Mouse (Mus musculus): ENCODE results near the gene Cgn. TPM values are rescaled to one million over a fixed set of nuclear protein-coding genes. Genes with fewer than 3 reads are reported as not detected.
"Not testable (repeated sequence)": the region's sequence is repeated elsewhere in the genome, so short reads cannot be mapped to it uniquely, and the experiment has no call there.

Gene Cgn
- total RNA-seq, 2 experiments from 2014 or later, result 0.17 TPM; not detected in 1

- ATAC-seq (replicated peaks; ENCODE audit: poor library complexity, severe bottlenecking), result no peak
These were observed 7.4 kb upstream of the Cgn start for GRCm38 (mm10) chr3:94793672-94794071.

GRCm38 (mm10) chr3:94792258-94792657 lies 6.0 kb upstream of the Cgn start:
- ATAC-seq (replicated peaks; ENCODE audit: poor library complexity, severe bottlenecking), result no peak

- no peak for ATAC-seq (replicated peaks; ENCODE audit: poor library complexity, severe bottlenecking)
These were observed 3.2 kb upstream of the Cgn start for GRCm38 (mm10) chr3:94789516-94789915.

GRCm38 (mm10) chr3:94789071-94789470 lies 2.8 kb upstream of the Cgn start:
- 0 out of 2 replicates have a peak, but pooled peaks have one; percentile 16 for ATAC-seq (replicated peaks; ENCODE audit: poor library complexity, severe bottlenecking)

- ATAC-seq (replicated peaks; ENCODE audit: poor library complexity, severe bottlenecking), result no peak
These were observed 959 bp upstream of the Cgn start for GRCm38 (mm10) chr3:94787122-94787780.

- no peak for ATAC-seq (replicated peaks; ENCODE audit: poor library complexity, severe bottlenecking)
These were observed 334 bp downstream of the Cgn start for GRCm38 (mm10) chr3:94785958-94786357.

- no peak for ATAC-seq (replicated peaks; ENCODE audit: poor library complexity, severe bottlenecking)
These were observed 2.1 kb downstream of the Cgn start for GRCm38 (mm10) chr3:94784171-94784701.

GRCm38 (mm10) chr3:94783462-94783931 lies 2.8 kb downstream of the Cgn start:
- no peak for ATAC-seq (replicated peaks; ENCODE audit: poor library complexity, severe bottlenecking)

GRCm38 (mm10) chr3:94782936-94783335 lies 3.4 kb downstream of the Cgn start:
- ATAC-seq (replicated peaks; ENCODE audit: poor library complexity, severe bottlenecking), result no peak

- ATAC-seq (replicated peaks; ENCODE audit: poor library complexity, severe bottlenecking), result no peak
These were observed 4.9 kb downstream of the Cgn start for GRCm38 (mm10) chr3:94781356-94781755.

GRCm38 (mm10) chr3:94775886-94776285 lies 10.4 kb downstream of the Cgn start:
- no peak for ATAC-seq (replicated peaks; ENCODE audit: poor library complexity, severe bottlenecking)

GRCm38 (mm10) chr3:94774039-94774438 lies 12.3 kb downstream of the Cgn start:
- ATAC-seq (replicated peaks; ENCODE audit: poor library complexity, severe bottlenecking), result no peak

- not testable (repeated sequence) for ATAC-seq (replicated peaks; ENCODE audit: poor library complexity, severe bottlenecking)
These were observed 20.8 kb downstream of the Cgn start for GRCm38 (mm10) chr3:94765456-94765855.

GRCm38 (mm10) chr3:94764545-94765292 lies 21.6 kb downstream of the Cgn start:
- peak; percentile 69 for ATAC-seq (replicated peaks; ENCODE audit: poor library complexity, severe bottlenecking)

- ATAC-seq (replicated peaks; ENCODE audit: poor library complexity, severe bottlenecking), result peak; percentile 38
These were observed 27.9 kb downstream of the Cgn start for GRCm38 (mm10) chr3:94758427-94758826.

GRCm38 (mm10) chr3:94758056-94758409 lies 28.3 kb downstream of the Cgn start:
- peak; percentile 94 for ATAC-seq (replicated peaks; ENCODE audit: poor library complexity, severe bottlenecking)

- peak; percentile 40 for ATAC-seq (replicated peaks; ENCODE audit: poor library complexity, severe bottlenecking)
These were observed 28.8 kb downstream of the Cgn start for GRCm38 (mm10) chr3:94757251-94758055.

GRCm38 (mm10) chr3:94745691-94746090 lies 40.6 kb downstream of the Cgn start:
- ATAC-seq (replicated peaks; ENCODE audit: poor library complexity, severe bottlenecking), result no peak

GRCm38 (mm10) chr3:94723637-94724036 lies 62.7 kb downstream of the Cgn start:
- not testable (repeated sequence) for ATAC-seq (replicated peaks; ENCODE audit: poor library complexity, severe bottlenecking)

- not testable (repeated sequence) for ATAC-seq (replicated peaks; ENCODE audit: poor library complexity, severe bottlenecking)
These were observed 68.0 kb downstream of the Cgn start for GRCm38 (mm10) chr3:94718253-94718652.

- ATAC-seq (replicated peaks; ENCODE audit: poor library complexity, severe bottlenecking), result not testable (repeated sequence)
These were observed 72.9 kb downstream of the Cgn start for GRCm38 (mm10) chr3:94713424-94713823.
